Mouse (Mus musculus) midbrain, embryonic 16.5 days (tissue): ENCODE data around the gene Gm26620. TPM values are rescaled to one million over a fixed set of nuclear protein-coding genes. Genes with fewer than 3 reads are reported as not detected.
A peak's percentile ranks its signal among the peaks of the same experiment; 100 is the strongest.

Experiments
- ATAC-seq: fragments of 200-750 bp; cut with Nextera tagmentation; 2 replicates; pipeline ENCODE4 v1.8.0; 2017; ENCODE audit warnings: moderate TSS enrichment
- H3K27ac ChIP-seq: fragments of 300-500 bp; sonication (generic); 2 replicates; pipeline ENCODE4 v1.5.1; 2014; ENCODE audit warnings: mild to moderate bottlenecking, low read length, mixed read lengths
- H3K27me3 ChIP-seq: fragments of 300-500 bp; sonication (generic); 2 replicates; pipeline ENCODE4 v1.6.1; 2014; ENCODE audit warnings: low read depth, low read length, mixed read lengths; ENCODE audit not compliant: control insufficient read depth, insufficient read depth
- H3K36me3 ChIP-seq: fragments of 300-500 bp; sonication (generic); 2 replicates; pipeline ENCODE4 v1.6.1; 2014; ENCODE audit warnings: mild to moderate bottlenecking, low read length, moderate library complexity, mixed read lengths; ENCODE audit not compliant: control insufficient read depth, insufficient read depth
- H3K4me1 ChIP-seq: fragments of 300-500 bp; sonication (generic); 2 replicates; pipeline ENCODE4 v1.6.1; 2014; ENCODE audit warnings: mild to moderate bottlenecking, low read length, mixed read lengths; ENCODE audit not compliant: control insufficient read depth, insufficient read depth
- H3K4me2 ChIP-seq: fragments of 300-500 bp; sonication (generic); 2 replicates; pipeline ENCODE4 v1.6.1; 2014; ENCODE audit warnings: mild to moderate bottlenecking, low read length, mixed read lengths
- H3K4me3 ChIP-seq: fragments of 300-500 bp; sonication (generic); 2 replicates; pipeline ENCODE4 v1.5.1; 2014; ENCODE audit warnings: low read depth, mild to moderate bottlenecking, low read length, moderate library complexity, mixed read lengths
- H3K9ac ChIP-seq: fragments of 300-500 bp; sonication (generic); 2 replicates; pipeline ENCODE4 v1.6.1; 2014; ENCODE audit warnings: low read depth, low read length, mixed read lengths
- H3K9me3 ChIP-seq: fragments of 300-500 bp; sonication (generic); replicated peaks from 2 replicates; pipeline ENCODE4 v1.6.1; 2014; ENCODE audit warnings: mild to moderate bottlenecking, low read length, mixed read lengths; ENCODE audit not compliant: control insufficient read depth, poor library complexity, severe bottlenecking
- WGBS: fragments of 180-500 bp; shearing (Covaris S2); extraction: QIAGEN DNeasy Blood & Tissue Kit; methylation state at CpG from one replicate; pipeline ENCODE4 v1.1.7; 2014; 5-methylcytosine and 5-hydroxymethylcytosine counted together
- polyA plus RNA-seq: library from polyadenylated mRNA; unstranded; fragments of >200 nt; fragmentation: Nextera tagmentation; extraction: Ambion mirVana; gene quantifications from 2 replicates; pipeline ENCODE4 v1.2.1, GENCODE M21; 2015

The Gm26620 gene
- polyA plus RNA-seq, 1 experiment from 2014 or later = 1.3 TPM

DNA sequence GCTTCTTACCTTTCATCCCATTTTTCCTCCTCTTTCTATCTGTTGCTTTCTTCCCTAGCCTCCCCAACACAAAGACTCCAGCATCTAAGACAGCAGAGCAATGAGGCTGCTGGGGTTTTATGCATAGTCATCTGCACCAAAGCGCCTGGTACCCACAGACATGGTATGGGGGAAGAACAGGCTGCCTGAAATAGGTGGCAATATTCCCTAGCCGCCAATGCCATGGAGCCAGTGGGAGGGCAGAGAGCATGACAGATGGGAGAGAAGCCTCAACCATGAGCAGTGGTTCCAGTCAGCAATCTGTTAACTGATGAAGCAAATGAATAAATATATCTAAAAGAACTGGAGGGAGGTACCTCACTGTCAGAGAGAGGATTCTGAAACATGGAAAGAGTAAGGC, 27.5 kb upstream of the Gm26620 start:
- Histone ChIP-seq H3K4me2 (no peak overlapping the region), H3K9me3 (no peaks in the 10 kb centered on the region), H3K4me3 (no peak overlapping the region), H3K27me3 (no peaks in the 10 kb centered on the region), H3K4me1 (no peaks in the 10 kb centered on the region), H3K36me3 (no peaks in the 10 kb centered on the region), H3K27ac (no peak overlapping the region), H3K9ac (no peak overlapping the region)
- WGBS = 86% methylated on average over 2 of the region's 2 CpGs
- ATAC-seq = no peak

DNA sequence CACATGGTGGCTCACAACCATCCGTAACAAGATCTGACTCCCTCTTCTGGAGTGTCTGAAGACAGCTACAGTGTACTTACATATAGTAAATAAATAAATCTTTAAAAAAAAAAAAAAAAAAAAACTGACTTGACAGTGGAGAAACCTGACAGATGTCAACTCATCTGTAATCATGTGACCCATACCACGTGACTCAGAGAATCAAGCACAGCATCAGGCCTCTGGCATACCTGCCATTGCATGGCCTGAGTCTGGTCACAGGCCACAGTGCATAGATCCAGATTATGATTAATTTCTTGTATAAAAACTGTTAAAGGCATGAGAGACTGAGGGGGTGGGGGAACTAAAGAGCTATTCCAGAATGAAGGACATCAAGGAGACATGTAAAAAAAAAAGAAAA, 26.0 kb upstream of the Gm26620 start:
- Histone ChIP-seq H3K4me3 (no peak overlapping the region), H3K36me3 (no peaks in the 10 kb centered on the region), H3K27ac (no peak overlapping the region), H3K4me2 (no peak overlapping the region), H3K9me3 (no peaks in the 10 kb centered on the region), H3K9ac (no peak overlapping the region), H3K4me1 (no peaks in the 10 kb centered on the region), H3K27me3 (no peaks in the 10 kb centered on the region)
- WGBS = 81% methylated on average over 1 of the region's 2 CpGs
- ATAC-seq = no peak

DNA sequence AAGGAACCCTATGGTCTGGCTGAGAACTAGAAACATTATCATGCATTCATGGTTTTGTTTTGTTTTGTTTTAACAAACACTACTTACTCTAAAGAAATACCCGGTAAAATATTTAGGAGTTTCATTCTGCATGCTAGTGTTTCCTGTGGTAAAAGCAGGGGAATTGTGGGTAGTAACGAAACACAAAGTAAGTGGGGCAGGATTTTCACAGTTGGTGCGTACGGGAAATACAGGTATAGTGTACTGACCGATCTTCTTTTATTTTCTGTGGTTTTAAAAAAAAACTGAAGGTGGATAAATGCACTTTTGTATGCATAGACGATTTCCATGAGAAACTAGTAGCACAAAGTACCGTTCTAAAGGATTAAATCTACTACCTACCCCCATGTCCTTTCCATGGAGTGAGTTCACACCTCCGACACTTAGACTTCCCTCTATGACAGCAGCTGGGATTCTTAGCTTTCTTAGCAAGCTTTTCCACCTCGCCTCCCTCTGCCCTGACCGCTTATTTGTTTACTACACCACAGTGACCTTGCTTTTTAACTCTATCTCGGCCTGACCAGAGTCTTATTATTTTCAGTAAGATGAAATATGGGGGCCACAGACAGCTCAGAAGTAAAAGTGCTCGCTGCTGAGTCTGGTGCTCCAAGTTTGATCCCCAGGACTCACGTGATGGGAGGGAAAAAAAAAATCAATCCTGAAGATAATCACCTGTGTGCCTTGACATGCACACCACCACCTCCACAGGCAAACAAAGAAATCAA, 23.0 kb upstream of the Gm26620 start:
- H3K9me3 ChIP-seq = no peaks in the 10 kb centered on the region
- no peaks in the 10 kb centered on the region for H3K36me3 ChIP-seq
- no peak overlapping the region for H3K4me2 ChIP-seq
- ATAC-seq = no peak
- H3K4me3 ChIP-seq = no peak overlapping the region
- no peak overlapping the region for H3K9ac ChIP-seq
- no peaks in the 10 kb centered on the region for H3K27me3 ChIP-seq
- peaks cover 10% of the 10 kb centered on the region for H3K4me1 ChIP-seq
- H3K27ac ChIP-seq = no peak overlapping the region
- 88% methylated on average over 13 of the region's 13 CpGs for WGBS

DNA sequence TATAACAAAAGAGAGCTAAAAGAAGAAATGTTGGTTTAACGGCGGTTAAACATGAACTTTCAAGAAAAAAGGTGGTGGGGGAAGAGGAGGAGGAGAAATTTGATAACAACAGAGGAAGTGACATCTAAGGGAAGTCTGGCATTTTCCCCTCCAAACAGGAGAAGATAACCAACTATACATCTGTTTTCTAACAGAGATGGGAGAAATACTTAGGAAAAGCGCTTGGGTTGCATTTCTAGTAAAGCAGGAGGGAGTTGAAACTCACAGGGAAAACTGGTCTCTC, 22.5 kb upstream of the Gm26620 start:
- H3K4me3 ChIP-seq = no peak overlapping the region
- H3K4me1 ChIP-seq = peaks cover 11% of the 10 kb centered on the region
- H3K4me2 ChIP-seq = no peak overlapping the region
- H3K27me3 ChIP-seq = no peaks in the 10 kb centered on the region
- WGBS = 78% methylated on average over 3 of the region's 3 CpGs
- no peak overlapping the region for H3K9ac ChIP-seq
- H3K9me3 ChIP-seq = no peaks in the 10 kb centered on the region
- H3K27ac ChIP-seq = no peak overlapping the region
- ATAC-seq = no peak
- no peaks in the 10 kb centered on the region for H3K36me3 ChIP-seq

DNA sequence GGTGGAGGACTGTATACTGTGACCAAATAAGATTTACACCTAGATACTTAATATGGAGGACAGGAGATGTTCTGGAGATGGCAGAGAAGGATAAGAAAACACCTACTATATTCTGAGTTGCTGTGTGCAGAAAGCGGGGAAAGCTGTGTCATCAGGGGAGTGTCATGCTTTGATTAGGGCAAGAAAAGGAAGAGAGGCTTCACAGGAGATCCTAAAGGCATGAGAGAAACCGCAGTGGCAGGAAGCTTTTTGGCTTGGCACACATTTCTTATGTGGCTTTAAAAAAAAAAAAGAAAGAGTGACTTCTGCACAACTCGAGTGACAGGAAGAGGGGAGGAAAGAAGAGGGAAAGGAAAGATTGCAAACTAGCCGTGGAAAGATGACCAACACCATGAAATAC, 21.8 kb upstream of the Gm26620 start:
- WGBS = 74% methylated on average over 4 of the region's 4 CpGs
- ATAC-seq = no peak

DNA sequence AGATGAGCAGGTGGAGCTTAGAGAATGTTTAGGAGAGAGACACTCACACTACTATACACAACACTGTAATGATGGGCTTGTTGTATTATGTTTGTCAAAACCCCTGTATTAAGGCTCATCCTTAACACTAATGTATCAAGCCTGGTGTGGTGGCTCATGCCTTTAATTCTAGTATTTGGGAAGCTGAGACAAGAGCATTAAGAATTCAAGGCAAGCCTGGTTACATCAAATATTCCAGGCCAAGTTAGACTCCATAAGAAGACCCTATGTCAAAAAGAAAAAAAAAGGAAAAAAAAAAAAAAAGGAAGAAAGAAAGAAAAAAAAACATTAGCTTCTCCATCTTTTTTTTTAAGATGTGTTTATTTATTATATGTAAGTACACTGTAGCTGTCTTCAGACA, 20.6 kb upstream of the Gm26620 start:
- Histone ChIP-seq H3K27me3 (no peaks in the 10 kb centered on the region), H3K9ac (no peak overlapping the region), H3K27ac (no peak overlapping the region), H3K4me2 (no peak overlapping the region), H3K4me3 (no peak overlapping the region), H3K36me3 (no peaks in the 10 kb centered on the region), H3K4me1 (peaks cover 15% of the 10 kb centered on the region), H3K9me3 (no peaks in the 10 kb centered on the region)
- ATAC-seq = no peak

More for the DNA sequence above, 21.8 kb upstream of the Gm26620 start:
- H3K9ac ChIP-seq = no peak overlapping the region
- no peaks in the 10 kb centered on the region for H3K36me3 ChIP-seq
- H3K4me3 ChIP-seq = no peak overlapping the region
- H3K4me1 ChIP-seq = peaks cover 11% of the 10 kb centered on the region
- no peak overlapping the region for H3K4me2 ChIP-seq
- H3K27me3 ChIP-seq = no peaks in the 10 kb centered on the region
- H3K27ac ChIP-seq = no peak overlapping the region
- H3K9me3 ChIP-seq = no peaks in the 10 kb centered on the region

DNA sequence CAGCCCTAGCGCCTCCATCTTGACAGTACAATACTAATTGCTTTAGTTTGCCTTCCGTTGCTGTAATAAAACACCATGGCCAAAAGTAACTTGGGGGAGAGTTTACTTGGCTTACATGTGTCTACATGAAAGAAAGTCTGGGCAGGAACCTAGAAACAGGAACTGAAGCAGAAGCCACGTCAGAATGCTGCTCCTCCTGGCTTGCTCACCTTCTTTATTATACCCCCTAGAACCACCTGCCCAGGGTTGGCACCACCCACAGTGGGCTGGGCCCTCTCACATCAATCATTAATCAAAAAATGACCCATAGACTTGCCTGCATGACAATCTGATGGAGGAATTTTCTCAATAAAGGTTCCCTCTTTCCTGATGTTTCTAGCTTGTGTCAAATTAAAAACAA, 20.1 kb upstream of the Gm26620 start:
- ATAC-seq = no peak
- Histone ChIP-seq H3K4me1 (peaks cover 17% of the 10 kb centered on the region), H3K4me2 (no peak overlapping the region), H3K27ac (no peak overlapping the region), H3K36me3 (no peaks in the 10 kb centered on the region), H3K27me3 (no peaks in the 10 kb centered on the region), H3K9me3 (no peaks in the 10 kb centered on the region), H3K9ac (no peak overlapping the region), H3K4me3 (no peak overlapping the region)
- WGBS = 88% methylated on average over 3 of the region's 3 CpGs

DNA sequence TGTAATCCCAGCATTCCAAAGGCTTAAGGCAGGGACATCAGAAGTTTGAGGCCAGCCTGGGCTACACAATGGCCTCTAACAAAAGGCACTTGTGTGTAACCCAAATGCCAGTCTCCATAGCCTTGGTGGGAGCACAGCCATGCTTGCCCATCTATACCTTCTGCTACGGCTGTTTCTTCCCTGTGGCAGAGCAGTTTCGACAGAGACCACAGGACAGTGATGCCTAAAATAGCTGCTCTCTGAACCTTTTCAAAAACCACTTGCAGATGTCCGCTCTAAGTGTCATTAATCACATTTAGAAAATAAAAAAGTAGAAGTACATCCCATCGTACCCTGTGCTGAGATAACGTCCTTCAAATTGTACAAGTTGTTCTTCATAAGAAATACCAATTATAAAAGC, 19.5 kb upstream of the Gm26620 start:
- ATAC-seq = no peak
- Histone ChIP-seq H3K9ac (no peak overlapping the region), H3K9me3 (no peaks in the 10 kb centered on the region), H3K27ac (no peak overlapping the region), H3K4me2 (no peak overlapping the region), H3K27me3 (no peaks in the 10 kb centered on the region), H3K36me3 (no peaks in the 10 kb centered on the region), H3K4me1 (peaks cover 17% of the 10 kb centered on the region), H3K4me3 (no peak overlapping the region)
- 90% methylated on average over 5 of the region's 5 CpGs for WGBS

DNA sequence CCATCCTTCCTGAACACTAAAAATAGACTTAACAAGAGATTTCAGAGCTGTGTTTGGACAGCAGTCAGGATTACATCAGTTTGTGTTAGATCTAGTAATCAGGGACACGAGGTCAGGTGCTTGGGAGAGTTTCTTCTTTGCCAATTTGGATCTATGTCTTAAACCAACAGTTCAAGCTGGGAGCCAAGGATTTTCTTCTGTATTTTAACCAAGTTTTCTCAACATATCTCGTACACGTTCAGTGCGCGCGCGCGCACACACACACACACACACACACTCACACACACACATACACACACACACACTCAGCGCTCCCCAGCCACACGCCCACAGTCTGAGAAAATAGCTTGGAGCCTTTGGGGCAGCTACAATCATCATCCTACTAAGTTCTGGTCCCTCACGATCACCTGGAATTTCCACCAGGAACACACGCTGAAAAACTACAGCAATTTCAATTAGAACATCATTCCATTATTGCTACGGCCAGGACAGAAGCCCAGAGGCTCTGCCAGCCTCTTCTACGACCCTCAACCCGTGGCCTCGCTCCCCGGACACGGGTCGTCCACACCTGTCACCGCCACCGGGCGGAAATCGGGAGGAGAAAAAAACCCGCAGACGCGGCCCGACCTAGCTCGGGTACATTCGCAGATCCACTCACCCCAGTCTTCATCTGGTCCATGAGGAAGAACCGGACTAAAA, 17.7 kb upstream of the Gm26620 start:
- H3K27ac ChIP-seq = peak overlapping the region; percentile 77

More for the DNA sequence above, 17.7 kb upstream of the Gm26620 start:
- Histone ChIP-seq H3K27me3 (no peaks in the 10 kb centered on the region), H3K4me3 (peak overlapping the region; percentile 75), H3K9ac (peak overlapping the region; percentile 83), H3K4me1 (peaks cover 17% of the 10 kb centered on the region), H3K36me3 (no peaks in the 10 kb centered on the region), H3K9me3 (no peaks in the 10 kb centered on the region), H3K4me2 (peak overlapping the region; percentile 77)
- ATAC-seq = peak; percentile 47
- 1% methylated on average over 30 of the region's 30 CpGs for WGBS
